Mouse (Mus musculus): ENCODE data around the gene Cnpy2. TPM values are rescaled to one million over a fixed set of nuclear protein-coding genes. Genes with fewer than 3 reads are reported as not detected.

Gene Cnpy2
- total RNA-seq, 2 experiments from 2014 or later = 58.9 to 62.5 TPM

DNA sequence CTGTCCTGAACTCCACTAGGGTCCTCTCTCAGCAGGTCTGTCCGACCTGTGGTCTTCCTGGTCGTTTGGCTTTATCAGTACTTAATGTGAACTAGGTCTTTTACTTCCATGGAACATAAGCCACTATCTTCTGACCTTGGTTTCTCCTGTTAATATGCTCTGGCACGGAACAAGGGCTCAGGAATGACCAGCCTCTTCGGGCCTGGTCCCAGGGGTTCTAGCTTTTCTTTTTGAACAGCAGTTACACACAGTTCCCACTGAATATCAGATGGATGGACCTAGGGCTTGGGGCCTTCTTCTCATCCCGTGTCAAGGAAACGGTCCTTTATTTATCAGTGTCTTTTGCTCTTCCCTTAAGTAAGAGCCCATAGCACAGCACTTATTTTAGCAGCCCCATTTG, 39.6 kb downstream of the Cnpy2 start:
- intact Hi-C loops (cut with DNase I) = no loop called here
- DNase-seq (ENCODE audit: low spot score) = no peak

GRCm38 (mm10) chr10:128362568-128362967, 40.3 kb downstream of the Cnpy2 start:
- DNase-seq (ENCODE audit: low spot score) = no peak
- intact Hi-C loops (cut with DNase I) = no loop called here

- intact Hi-C loops (cut with DNase I) = no loop called here
- DNase-seq (ENCODE audit: low spot score) = no peak
Measured at GRCm38 (mm10) chr10:128367899-128368401, 45.7 kb downstream of the Cnpy2 start.

- DNase-seq (ENCODE audit: low spot score) = peak; percentile 93
- intact Hi-C loops (cut with DNase I) = no loop called here
Measured at GRCm38 (mm10) chr10:128368402-128369217, 46.4 kb downstream of the Cnpy2 start, which contains the start of gene Coq10a. Gene Coq10a, minus strand, starts transcription at chr10:128368997.

DNA sequence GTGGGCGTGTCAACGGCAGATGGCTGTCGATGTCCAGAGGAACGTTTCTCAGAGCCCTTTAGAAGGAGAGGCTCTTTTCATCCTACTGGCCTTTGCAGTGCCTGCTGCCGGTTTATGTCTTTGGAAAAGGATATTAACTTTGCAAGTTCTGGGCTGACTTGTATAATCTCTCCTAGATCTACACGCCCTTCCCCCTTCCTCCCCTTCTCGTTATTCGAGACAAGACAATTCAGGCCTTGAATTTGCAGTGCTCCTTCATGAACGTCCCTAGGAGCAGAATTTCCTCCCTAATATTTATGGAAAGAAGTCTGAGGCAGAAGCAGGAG, 46.9 kb downstream of the Cnpy2 start:
- no peak for DNase-seq (ENCODE audit: low spot score)
- intact Hi-C loops (cut with DNase I) = no loop called here

DNA sequence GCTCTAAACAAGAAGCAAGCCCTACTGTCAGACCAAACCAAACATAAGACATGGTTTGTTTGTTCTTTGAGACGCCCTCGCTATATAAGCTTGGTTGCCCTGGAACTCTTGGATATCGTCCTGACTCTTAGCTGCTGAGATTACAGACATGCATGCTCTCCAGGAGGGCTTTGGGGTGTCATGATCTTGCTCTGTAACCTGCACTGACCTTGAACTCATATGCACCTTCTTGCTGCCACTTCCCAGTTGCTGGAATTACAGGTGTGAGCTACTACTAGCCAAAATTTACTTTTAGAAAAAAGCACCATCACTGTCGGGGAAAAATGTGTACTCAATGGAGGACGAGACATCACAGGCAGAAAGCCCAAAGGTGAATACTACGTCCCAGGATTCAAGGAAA, 47.3 kb downstream of the Cnpy2 start:
- intact Hi-C loops (cut with DNase I) = no loop called here
- DNase-seq (ENCODE audit: low spot score) = no peak

DNA sequence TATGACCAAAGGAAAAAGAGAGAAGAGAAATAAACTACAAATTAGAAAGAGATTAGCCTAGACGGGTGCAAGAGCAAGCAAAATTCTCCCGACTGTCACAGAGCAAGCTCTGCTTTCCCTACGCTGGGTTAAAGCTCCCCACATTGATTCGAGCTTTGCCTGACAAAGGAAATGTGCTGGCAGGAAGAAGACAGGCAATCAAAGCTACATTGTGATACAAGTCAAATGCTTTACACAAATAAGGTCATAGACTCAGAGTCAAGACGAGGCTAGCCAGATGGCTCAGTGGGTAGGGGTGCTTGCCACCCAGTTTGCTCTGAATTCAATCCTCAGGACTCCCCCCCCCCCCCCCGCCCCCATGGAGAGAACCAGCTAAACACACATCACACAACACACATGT, 47.8 kb downstream of the Cnpy2 start:
- intact Hi-C loops (cut with DNase I) = no loop called here
- no peak for DNase-seq (ENCODE audit: low spot score)

GRCm38 (mm10) chr10:128370601-128371000, 48.3 kb downstream of the Cnpy2 start:
- intact Hi-C loops (cut with DNase I) = no loop called here

DNA sequence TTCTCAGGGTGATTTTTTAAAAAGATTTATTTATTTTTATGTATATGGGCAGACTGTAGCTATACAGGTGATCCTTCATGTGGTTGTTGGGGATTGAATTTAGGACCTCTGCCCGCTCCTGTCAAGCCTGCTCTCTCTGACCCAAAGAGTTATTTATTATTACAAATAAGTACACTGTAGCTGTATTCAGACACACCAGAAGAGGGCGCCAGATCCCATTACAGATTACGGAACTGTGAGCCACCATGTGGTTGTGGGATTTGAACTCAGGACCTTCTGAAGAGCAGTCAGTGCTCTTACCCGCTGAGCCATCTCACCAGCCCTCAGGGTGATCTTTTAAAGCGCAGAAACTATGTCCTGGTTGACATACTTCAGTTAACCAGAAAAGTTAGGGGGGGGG, 49.9 kb downstream of the Cnpy2 start:
- intact Hi-C loops (cut with DNase I) = no loop called here
- no peak for DNase-seq (ENCODE audit: low spot score)

More at GRCm38 (mm10) chr10:128370601-128371000, 48.3 kb downstream of the Cnpy2 start:
- DNase-seq (ENCODE audit: low spot score) = no peak

DNA sequence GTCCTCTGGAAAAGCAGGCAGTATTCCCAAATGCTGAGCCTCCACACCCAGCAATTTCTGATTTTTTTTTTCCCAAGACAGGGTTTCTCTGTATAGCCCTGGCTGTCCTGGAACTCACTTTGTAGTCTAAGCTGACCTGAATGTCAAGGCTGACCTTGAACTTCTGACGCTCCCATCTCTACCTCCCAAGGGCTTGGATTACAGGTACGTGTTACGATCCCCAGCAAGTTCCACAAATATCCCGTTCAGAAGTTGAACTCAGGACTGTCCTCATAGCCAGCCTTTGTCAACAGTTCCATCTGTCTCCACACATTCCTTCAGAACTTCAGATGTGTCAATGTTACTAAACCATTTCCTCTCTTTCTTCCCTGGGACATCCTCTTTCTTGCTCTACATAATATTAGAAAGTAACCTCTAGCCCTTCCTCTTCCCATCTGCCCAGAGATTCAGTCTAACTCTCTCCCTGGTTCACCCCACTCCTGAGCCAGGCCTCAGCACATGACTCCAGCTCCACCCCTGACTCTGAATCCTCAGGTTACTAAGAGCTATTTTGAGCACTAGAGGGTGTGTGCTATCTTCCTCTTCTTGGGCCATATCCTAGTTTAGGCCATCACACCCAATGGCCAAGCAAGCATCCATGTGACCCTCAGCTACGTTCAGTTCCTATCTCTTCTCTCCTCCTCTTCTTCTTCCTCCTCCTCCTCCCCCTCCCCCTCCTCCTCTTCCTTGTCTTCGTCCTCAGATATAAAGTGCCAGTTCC, 50.9 kb downstream of the Cnpy2 start:
- intact Hi-C loops (cut with DNase I) = no loop called here
- DNase-seq (ENCODE audit: low spot score) = no peak

- DNase-seq (ENCODE audit: low spot score) = no peak
- intact Hi-C loops (cut with DNase I) = no loop called here
Measured at GRCm38 (mm10) chr10:128374393-128374792, 52.1 kb downstream of the Cnpy2 start.

- intact Hi-C loops (cut with DNase I) = no loop called here
- DNase-seq (ENCODE audit: low spot score) = no peak
Measured at GRCm38 (mm10) chr10:128376099-128376454, 53.8 kb downstream of the Cnpy2 start.

GRCm38 (mm10) chr10:128376455-128377211, 54.4 kb downstream of the Cnpy2 start, which contains the start of gene Ankrd52:
Gene Ankrd52, plus strand, starts transcription at chr10:128377115.
- peak; percentile 80 for DNase-seq (ENCODE audit: low spot score)
- intact Hi-C loops (cut with DNase I) = loop anchor here (1.0 kb wide), 1 partner anchor 33 kb away; no protein-coding TSS in a partner anchor

Other genes with a start within 250 kb of the Cnpy2 start
- 1,000 to 10,000 TPM; 9,293 to 9,309 TPM for gene Atp5b, start 239.2 kb upstream of the Cnpy2 start, total RNA-seq (2021)
- gene Baz2a, start 230.9 kb upstream of the Cnpy2 start, total RNA-seq (2021) = 10 to 100 TPM; 20.0 to 24.4 TPM
- gene Rbms2, start 142.2 kb upstream of the Cnpy2 start, total RNA-seq (2021) = 10 to 100 TPM; 82.2 to 88.4 TPM
- 1 to 10 TPM in 1 of 2 experiments, under 1 TPM in 1; 0.94 to 1.1 TPM for gene Gls2, start 128.0 kb upstream of the Cnpy2 start, total RNA-seq (2021)
- gene Spryd4, start 110.7 kb upstream of the Cnpy2 start, total RNA-seq (2021) = 10 to 100 TPM; 42.8 to 45.5 TPM
- not detected for gene Mip, start 96.6 kb upstream of the Cnpy2 start, total RNA-seq (2021)
- gene Timeless, start 90.4 kb upstream of the Cnpy2 start, total RNA-seq (2021) = 1 to 10 TPM; 7.7 to 8.8 TPM
- under 1 TPM in 1 of 2 experiments, not detected in 1; 0.18 TPM for gene Apon, start 68.4 kb upstream of the Cnpy2 start, total RNA-seq (2021)
- not detected for gene Apof, start 53.8 kb upstream of the Cnpy2 start, total RNA-seq (2021)
- gene Stat2, start 51.9 kb upstream of the Cnpy2 start, total RNA-seq (2021) = 10 to 100 TPM; 11.7 to 12.3 TPM
- gene Il23a, start 23.7 kb upstream of the Cnpy2 start, total RNA-seq (2021) = under 1 TPM in 1 of 2 experiments, not detected in 1; 0.18 TPM
- 1 to 10 TPM; 8.2 to 9.4 TPM for gene Pan2, start 19.1 kb upstream of the Cnpy2 start, total RNA-seq (2021)
- 1,000 to 10,000 TPM; 1,194 to 1,233 TPM for gene Cs, start 15.3 kb downstream of the Cnpy2 start, total RNA-seq (2021)
- gene Coq10a, start 46.5 kb downstream of the Cnpy2 start, total RNA-seq (2021) = 100 to 1,000 TPM; 272 to 314 TPM
- 10 to 100 TPM; 43.7 to 51.0 TPM for gene Ankrd52, start 54.7 kb downstream of the Cnpy2 start, total RNA-seq (2021)
- gene Slc39a5, start 78.8 kb downstream of the Cnpy2 start, total RNA-seq (2021) = not detected
- 10 to 100 TPM; 44.4 to 46.8 TPM for gene Nabp2, start 89.0 kb downstream of the Cnpy2 start, total RNA-seq (2021)
- 10 to 100 TPM; 16.0 to 16.5 TPM for gene Rnf41, start 89.2 kb downstream of the Cnpy2 start, total RNA-seq (2021)
- gene Smarcc2, start 136.8 kb downstream of the Cnpy2 start, total RNA-seq (2021) = 10 to 100 TPM; 75.8 to 78.4 TPM
- 100 to 1,000 TPM; 294 to 314 TPM for gene Myl6, start 171.7 kb downstream of the Cnpy2 start, total RNA-seq (2021)
- 1 to 10 TPM; 2.5 to 2.9 TPM for gene Myl6b, start 176.2 kb downstream of the Cnpy2 start, total RNA-seq (2021)
- 10 to 100 TPM; 16.8 to 19.0 TPM for gene Esyt1, start 203.4 kb downstream of the Cnpy2 start, total RNA-seq (2021)
- gene Zc3h10, start 225.3 kb downstream of the Cnpy2 start, total RNA-seq (2021) = 1 to 10 TPM; 7.6 to 9.1 TPM
- gene Rpl41, start 226.8 kb downstream of the Cnpy2 start, total RNA-seq (2021) = 1,000 to 10,000 TPM; 1,495 to 1,582 TPM
- 10 to 100 TPM; 45.8 to 48.6 TPM for gene Pa2g4, start 243.5 kb downstream of the Cnpy2 start, total RNA-seq (2021)